Mouse (Mus musculus) limb, embryonic 10.5 days (tissue): ENCODE results near the gene Hhatl. TPM values are rescaled to one million over a fixed set of nuclear protein-coding genes. Genes with fewer than 3 reads are reported as not detected.
A peak's percentile ranks its signal among the peaks of the same experiment; 100 is the strongest.

Experiments used
- DNase-seq: peaks from one replicate; pipeline ENCODE4 v3.0.0-alpha.2; 2017; ENCODE audit warnings: low spot score
- H3K27ac ChIP-seq: fragments of 300-500 bp; sonication (generic); 2 replicates; pipeline ENCODE4 v1.5.1; 2016; ENCODE audit warnings: mild to moderate bottlenecking
- H3K27me3 ChIP-seq: fragments of 300-500 bp; sonication (generic); 2 replicates; pipeline ENCODE4 v1.6.1; 2016; ENCODE audit warnings: low read depth, mild to moderate bottlenecking; ENCODE audit not compliant: poor library complexity, severe bottlenecking
- H3K36me3 ChIP-seq: fragments of 300-500 bp; sonication (generic); 2 replicates; pipeline ENCODE4 v1.6.1; 2016; ENCODE audit warnings: mild to moderate bottlenecking, moderate library complexity
- H3K4me1 ChIP-seq: fragments of 300-500 bp; sonication (generic); 2 replicates; pipeline ENCODE4 v1.6.1; 2016
- H3K4me3 ChIP-seq: fragments of 300-500 bp; sonication (generic); 2 replicates; pipeline ENCODE4 v1.5.1; 2016; ENCODE audit warnings: mild to moderate bottlenecking, moderate library complexity
- H3K9me3 ChIP-seq: fragments of 300-500 bp; sonication (generic); replicated peaks from 2 replicates; pipeline ENCODE4 v1.6.1; 2016; ENCODE audit warnings: mild to moderate bottlenecking
- WGBS: fragments of 180-500 bp; shearing (Covaris S2); methylation state at CpG from one replicate; pipeline ENCODE4 v1.1.7; 2016; 5-methylcytosine and 5-hydroxymethylcytosine counted together
- polyA plus RNA-seq: library from polyadenylated mRNA; unstranded; fragments of >200 nt; fragmentation: Nextera tagmentation; extraction: Ambion mirVana; gene quantifications from 2 replicates; pipeline ENCODE4 v1.2.1, GENCODE M21; 2016

Gene Hhatl
- polyA plus RNA-seq, 1 experiment from 2014 or later = not detected

GRCm38 (mm10) chr9:121794972-121795539 is 2.7 kb upstream of the Hhatl start:
- no peak overlapping the region for H3K4me3 ChIP-seq
- H3K9me3 ChIP-seq = no peaks in the 10 kb centered on the region
- no peaks in the 10 kb centered on the region for H3K36me3 ChIP-seq
- no peak overlapping the region for H3K27ac ChIP-seq
- peaks cover 19% of the 10 kb centered on the region for H3K4me1 ChIP-seq
- no peak for DNase-seq
- WGBS = 50% methylated on average over 1 of the region's 1 CpGs
- no peaks in the 10 kb centered on the region for H3K27me3 ChIP-seq

GRCm38 (mm10) chr9:121791206-121791605 is 1.1 kb downstream of the Hhatl start:
- H3K27me3 ChIP-seq = no peaks in the 10 kb centered on the region
- H3K27ac ChIP-seq = no peak overlapping the region
- no peaks in the 10 kb centered on the region for H3K9me3 ChIP-seq
- no peaks in the 10 kb centered on the region for H3K36me3 ChIP-seq
- H3K4me3 ChIP-seq = no peak overlapping the region
- DNase-seq = peak; percentile 87
- peaks cover 7% of the 10 kb centered on the region for H3K4me1 ChIP-seq
- 15% methylated on average over 5 of the region's 5 CpGs for WGBS

GRCm38 (mm10) chr9:121786359-121786758 is 5.9 kb downstream of the Hhatl start:
- no peak for DNase-seq
- Histone ChIP-seq H3K9me3 (no peaks in the 10 kb centered on the region), H3K27me3 (no peaks in the 10 kb centered on the region), H3K4me3 (no peak overlapping the region), H3K27ac (no peak overlapping the region), H3K36me3 (no peaks in the 10 kb centered on the region), H3K4me1 (peaks cover under 1% of the 10 kb centered on the region; the same call in 1 of the 2 replicates)
- WGBS = 90% methylated on average over 2 of the region's 2 CpGs

GRCm38 (mm10) chr9:121785261-121785660 is 7.0 kb downstream of the Hhatl start:
- Histone ChIP-seq H3K4me1 (no peaks in the 10 kb centered on the region), H3K4me3 (no peak overlapping the region), H3K27ac (no peak overlapping the region), H3K36me3 (no peaks in the 10 kb centered on the region), H3K9me3 (no peaks in the 10 kb centered on the region), H3K27me3 (peaks cover 4% of the 10 kb centered on the region; the same call in 1 of the 2 replicates)
- DNase-seq = no peak
- 88% methylated on average over 8 of the region's 8 CpGs for WGBS

GRCm38 (mm10) chr9:121784801-121785200 is 7.5 kb downstream of the Hhatl start:
- Histone ChIP-seq H3K27ac (no peak overlapping the region), H3K9me3 (no peaks in the 10 kb centered on the region), H3K4me3 (no peak overlapping the region), H3K27me3 (peaks cover 8% of the 10 kb centered on the region), H3K36me3 (no peaks in the 10 kb centered on the region), H3K4me1 (no peaks in the 10 kb centered on the region)
- 90% methylated on average over 12 of the region's 12 CpGs for WGBS
- no peak for DNase-seq

- 15% methylated on average over 54 of the region's 54 CpGs for WGBS
- peak; percentile 45 for DNase-seq
- no peaks in the 10 kb centered on the region for H3K9me3 ChIP-seq
- peaks cover 11% of the 10 kb centered on the region for H3K4me1 ChIP-seq
- no peak overlapping the region for H3K27ac ChIP-seq
- H3K4me3 ChIP-seq = peak overlapping the region; percentile 42
- H3K36me3 ChIP-seq = no peaks in the 10 kb centered on the region
- peaks cover 52% of the 10 kb centered on the region for H3K27me3 ChIP-seq
These were observed 14.2 kb downstream of the Hhatl start for GRCm38 (mm10) chr9:121778066-121778624.

GRCm38 (mm10) chr9:121777484-121778065 is 14.7 kb downstream of the Hhatl start, which contains the start of gene Klhl40:
Gene Klhl40 (plus strand): TSS chr9:121777607.
- H3K27me3 ChIP-seq = peaks cover 52% of the 10 kb centered on the region
- peaks cover 11% of the 10 kb centered on the region for H3K4me1 ChIP-seq
- no peak within 1 kb of the TSS for H3K27ac ChIP-seq
- peak within 1 kb of the TSS; percentile 42 for H3K4me3 ChIP-seq
- no peaks in the 10 kb centered on the region for H3K9me3 ChIP-seq
- DNase-seq = no peak
- 23% methylated on average over 30 of the region's 30 CpGs for WGBS
- no peaks in the 10 kb centered on the region for H3K36me3 ChIP-seq

GRCm38 (mm10) chr9:121776511-121776910 is 15.8 kb downstream of the Hhatl start:
- no peak for DNase-seq
- Histone ChIP-seq H3K4me1 (peaks cover 11% of the 10 kb centered on the region), H3K4me3 (no peak overlapping the region), H3K9me3 (no peaks in the 10 kb centered on the region), H3K36me3 (no peaks in the 10 kb centered on the region), H3K27ac (no peak overlapping the region), H3K27me3 (peaks cover 52% of the 10 kb centered on the region)
- 88% methylated on average over 7 of the region's 7 CpGs for WGBS

GRCm38 (mm10) chr9:121775951-121776350 is 16.4 kb downstream of the Hhatl start:
- WGBS = 84% methylated on average over 10 of the region's 10 CpGs
- DNase-seq = no peak

GRCm38 (mm10) chr9:121772412-121772811 is 19.9 kb downstream of the Hhatl start:
- Histone ChIP-seq H3K27me3 (peaks cover 20% of the 10 kb centered on the region), H3K27ac (no peak overlapping the region), H3K9me3 (no peaks in the 10 kb centered on the region), H3K4me1 (peaks cover under 1% of the 10 kb centered on the region), H3K4me3 (no peak overlapping the region), H3K36me3 (peaks cover 18% of the 10 kb centered on the region)
- 80% methylated on average over 5 of the region's 5 CpGs for WGBS
- no peak for DNase-seq

More at GRCm38 (mm10) chr9:121775951-121776350, 16.4 kb downstream of the Hhatl start:
- Histone ChIP-seq H3K4me1 (peaks cover 11% of the 10 kb centered on the region), H3K27ac (no peak overlapping the region), H3K27me3 (peaks cover 52% of the 10 kb centered on the region), H3K4me3 (no peak overlapping the region), H3K36me3 (no peaks in the 10 kb centered on the region), H3K9me3 (no peaks in the 10 kb centered on the region)

- H3K9me3 ChIP-seq = no peaks in the 10 kb centered on the region
- H3K27ac ChIP-seq = no peak overlapping the region
- H3K36me3 ChIP-seq = peaks cover 74% of the 10 kb centered on the region
- H3K4me1 ChIP-seq = peaks cover 22% of the 10 kb centered on the region
- no peaks in the 10 kb centered on the region for H3K27me3 ChIP-seq
- 94% methylated on average over 16 of the region's 16 CpGs for WGBS
- no peak for DNase-seq
- H3K4me3 ChIP-seq = no peak overlapping the region
These were observed 27.0 kb downstream of the Hhatl start for GRCm38 (mm10) chr9:121765166-121765855.

GRCm38 (mm10) chr9:121763716-121764115 is 28.6 kb downstream of the Hhatl start:
- Histone ChIP-seq H3K36me3 (peaks cover 69% of the 10 kb centered on the region), H3K27ac (no peak overlapping the region), H3K27me3 (no peaks in the 10 kb centered on the region), H3K9me3 (no peaks in the 10 kb centered on the region), H3K4me1 (peaks cover 36% of the 10 kb centered on the region), H3K4me3 (no peak overlapping the region)
- no peak for DNase-seq
- 92% methylated on average over 19 of the region's 19 CpGs for WGBS

GRCm38 (mm10) chr9:121762761-121763160 is 29.5 kb downstream of the Hhatl start:
- Histone ChIP-seq H3K36me3 (peaks cover 60% of the 10 kb centered on the region), H3K27me3 (no peaks in the 10 kb centered on the region), H3K4me3 (no peak overlapping the region), H3K9me3 (no peaks in the 10 kb centered on the region), H3K4me1 (peaks cover 45% of the 10 kb centered on the region), H3K27ac (no peak overlapping the region)
- 95% methylated on average over 25 of the region's 25 CpGs for WGBS
- no peak for DNase-seq
